Mouse (Mus musculus) urinary bladder, postnatal 10 days (tissue): ENCODE measurements around the gene Grik3.

ENCODE experiments used
- DNase-seq: peaks from one replicate; pipeline ENCODE4 v3.0.0; 2022; ENCODE audit warnings: low spot score

Gene Grik3

DNA sequence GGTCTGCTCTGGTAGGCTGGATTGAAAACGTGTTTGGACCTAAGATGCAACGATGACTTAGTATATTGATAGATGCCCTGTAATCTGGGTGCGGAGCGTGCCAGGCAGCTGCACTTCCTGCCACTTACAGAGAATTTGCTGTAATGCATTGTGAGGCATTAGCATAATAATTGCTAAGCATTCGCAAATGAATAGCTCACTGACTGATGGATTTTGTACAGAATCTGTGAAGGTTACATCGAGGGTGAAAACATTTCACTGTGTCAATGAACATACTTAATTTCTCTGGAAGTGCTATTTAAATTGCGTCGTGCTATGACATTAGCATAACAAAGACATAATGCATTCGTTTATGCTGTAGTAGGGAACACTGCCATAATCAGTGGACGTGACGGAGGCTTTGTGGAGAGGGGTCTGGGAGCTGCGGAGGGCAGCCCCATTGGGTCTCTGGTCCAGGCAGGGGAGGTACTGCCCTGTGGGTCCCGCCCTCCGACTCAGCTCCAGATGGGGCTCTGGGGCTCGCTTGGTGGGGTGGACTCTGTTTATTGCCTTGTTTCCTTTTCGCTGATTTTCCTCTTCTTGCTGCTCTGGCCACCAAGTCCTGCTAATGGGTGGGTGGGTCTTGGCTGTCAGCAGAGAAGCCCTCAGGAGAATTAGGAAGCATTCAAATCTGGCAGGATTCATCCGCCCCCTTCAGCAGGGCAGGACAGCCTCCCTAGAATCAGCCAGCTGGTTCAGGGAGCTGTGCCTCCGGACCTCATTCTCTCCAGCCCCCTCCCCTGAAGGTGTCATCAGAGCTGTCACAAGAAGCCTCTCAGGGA lies 54.7 kb downstream of the Grik3 start:
- DNase-seq, result no peak

- no peak for DNase-seq
These were observed 55.3 kb downstream of the Grik3 start for GRCm38 (mm10) chr4:125545768-125546220.

DNA sequence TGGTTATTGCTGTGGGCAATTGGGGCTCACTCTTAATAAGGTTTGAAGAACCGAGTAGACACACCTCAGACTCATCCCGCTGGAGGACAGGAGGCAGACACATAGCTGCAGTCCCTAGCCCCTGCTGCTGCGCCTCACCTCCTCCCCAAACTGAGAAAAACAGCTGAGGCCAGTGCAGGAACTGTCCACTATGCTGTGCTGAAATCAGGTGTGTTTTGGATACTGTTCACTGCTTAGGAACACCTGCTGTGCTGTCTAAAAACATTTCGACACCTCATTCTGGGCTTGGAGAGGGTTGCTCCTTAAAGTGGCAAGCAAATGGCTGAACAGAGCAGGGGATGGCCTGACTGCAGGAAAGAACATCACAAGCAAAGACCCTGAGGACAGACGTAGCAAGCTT lies 57.7 kb downstream of the Grik3 start:
- DNase-seq, result no peak

GRCm38 (mm10) chr4:125553754-125554153 lies 63.3 kb downstream of the Grik3 start:
- DNase-seq, result no peak

- no peak for DNase-seq
These were observed 66.2 kb downstream of the Grik3 start for GRCm38 (mm10) chr4:125556405-125557308.

DNA sequence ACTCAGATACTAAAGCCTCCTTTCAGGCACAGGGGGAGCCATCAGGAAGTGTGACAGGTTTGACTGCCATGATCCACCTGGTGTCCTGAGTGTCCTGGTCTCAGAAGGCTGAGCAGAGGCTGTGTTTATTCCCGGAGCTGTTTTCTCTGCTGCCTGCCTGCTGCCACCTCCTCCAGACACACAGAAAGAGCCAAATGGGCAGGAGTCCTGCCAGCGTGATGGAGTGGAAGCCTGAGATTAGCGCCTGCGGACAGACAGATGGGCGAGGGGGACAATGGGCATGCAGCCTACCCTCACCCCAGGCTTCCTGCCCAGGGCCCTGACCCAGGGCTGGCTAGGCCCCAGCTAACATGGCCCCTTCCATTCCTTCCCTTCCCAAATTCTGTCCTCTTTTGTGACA lies 69.1 kb downstream of the Grik3 start:
- DNase-seq, result no peak

- DNase-seq, result no peak
These were observed 70.3 kb downstream of the Grik3 start for GRCm38 (mm10) chr4:125560806-125561205.

DNA sequence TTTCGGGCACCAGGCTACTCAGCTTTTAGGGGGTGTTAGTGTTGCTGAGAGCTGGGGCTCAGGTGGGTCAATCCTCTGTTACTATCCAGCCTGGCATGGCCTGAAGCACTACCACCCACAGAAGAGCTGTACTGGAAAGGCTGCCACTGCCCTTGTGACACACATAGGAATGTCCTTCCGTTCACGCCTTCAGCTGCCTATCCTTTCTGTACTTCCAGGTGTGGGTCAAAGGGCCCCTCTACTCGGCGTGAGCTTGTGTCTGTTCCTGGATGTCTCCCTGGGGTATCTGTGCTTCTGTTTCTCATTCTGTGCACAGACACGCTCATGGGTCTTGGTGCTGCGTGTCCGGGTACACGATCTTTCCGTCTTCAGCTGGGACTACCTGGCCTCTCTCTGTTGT lies 73.1 kb downstream of the Grik3 start:
- no peak for DNase-seq

GRCm38 (mm10) chr4:125564008-125564710 lies 73.7 kb downstream of the Grik3 start:
- no peak for DNase-seq

DNA sequence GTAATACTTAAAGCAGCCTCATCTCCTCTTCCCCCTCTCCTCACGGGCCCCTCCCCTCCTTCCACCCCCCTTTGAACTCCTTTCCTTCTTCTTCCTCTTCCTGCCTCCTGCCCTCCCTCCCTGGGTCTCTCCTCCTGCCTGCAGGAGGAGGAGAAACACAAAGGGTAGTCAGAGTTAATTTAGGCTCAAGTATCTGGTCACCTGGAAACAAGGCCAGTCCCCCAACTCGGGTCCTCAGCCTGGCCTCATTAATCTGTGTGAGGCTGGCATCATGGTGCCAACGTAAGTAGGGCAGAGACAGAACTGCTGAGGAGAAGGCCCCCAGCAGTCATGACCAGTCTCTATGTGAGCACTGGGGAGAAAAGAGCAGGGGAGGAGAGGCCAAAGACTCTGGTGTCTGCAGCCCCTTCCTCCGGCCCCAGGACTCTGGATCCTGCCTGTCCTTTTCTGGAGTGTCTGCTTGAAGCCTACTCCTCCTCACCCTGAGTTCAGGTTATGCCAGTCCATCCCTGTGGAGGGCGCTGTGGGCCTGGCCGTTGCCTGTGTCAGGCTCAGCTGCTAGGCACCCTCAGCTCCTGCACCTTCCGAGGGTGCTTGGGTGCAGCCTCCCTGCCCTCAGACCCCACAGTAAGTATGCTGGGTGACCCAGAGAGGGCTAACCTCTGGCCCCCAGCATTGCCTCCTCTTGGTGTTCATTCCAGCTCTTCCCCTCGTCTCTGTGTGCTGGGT lies 75.4 kb downstream of the Grik3 start:
- no peak for DNase-seq

- DNase-seq, result no peak
These were observed 77.7 kb downstream of the Grik3 start for GRCm38 (mm10) chr4:125568210-125568609.

- DNase-seq, result no peak
These were observed 81.3 kb downstream of the Grik3 start for GRCm38 (mm10) chr4:125571651-125572311.

DNA sequence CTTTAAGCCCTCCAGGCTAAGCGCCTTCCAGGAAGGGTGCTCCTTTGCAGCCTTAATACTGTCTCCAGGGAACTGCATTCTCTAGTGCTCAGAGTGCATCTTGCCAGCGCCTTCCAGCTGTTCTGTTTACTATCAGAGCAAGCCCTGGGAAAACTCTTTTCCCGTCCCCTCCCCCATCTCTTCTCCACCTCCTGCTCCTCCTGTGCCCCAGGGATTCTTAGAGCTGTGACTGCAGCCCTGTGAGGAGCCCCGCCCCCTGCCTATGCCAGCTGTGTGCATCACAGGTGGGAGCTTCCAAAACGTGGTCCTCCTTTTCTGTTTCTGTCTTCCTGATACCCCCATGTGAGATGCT lies 81.8 kb downstream of the Grik3 start:
- no peak for DNase-seq

DNA sequence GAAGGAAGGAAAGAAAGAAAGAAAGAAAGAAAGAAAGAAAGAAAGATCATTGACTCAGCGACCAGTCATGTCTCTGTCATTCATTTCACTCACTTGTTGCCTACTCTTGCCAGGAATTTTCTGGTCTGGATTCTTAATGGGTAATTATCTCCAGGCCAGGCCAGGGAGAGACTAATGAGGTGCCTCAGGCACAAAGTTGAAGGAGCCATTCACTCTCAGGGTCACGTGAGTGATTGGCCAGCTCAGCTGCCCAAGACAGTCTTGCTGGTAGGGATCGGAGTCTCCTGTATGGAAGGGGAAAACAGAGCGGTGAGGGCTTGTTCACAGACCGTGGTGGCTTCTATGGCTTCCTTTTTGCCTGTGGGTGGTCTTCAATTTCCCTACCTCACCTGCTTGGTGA lies 82.5 kb downstream of the Grik3 start:
- DNase-seq, result no peak

- DNase-seq, result no peak
These were observed 83.6 kb downstream of the Grik3 start for GRCm38 (mm10) chr4:125573951-125574675.

- DNase-seq, result no peak
These were observed 89.8 kb downstream of the Grik3 start for GRCm38 (mm10) chr4:125580336-125580735.

DNA sequence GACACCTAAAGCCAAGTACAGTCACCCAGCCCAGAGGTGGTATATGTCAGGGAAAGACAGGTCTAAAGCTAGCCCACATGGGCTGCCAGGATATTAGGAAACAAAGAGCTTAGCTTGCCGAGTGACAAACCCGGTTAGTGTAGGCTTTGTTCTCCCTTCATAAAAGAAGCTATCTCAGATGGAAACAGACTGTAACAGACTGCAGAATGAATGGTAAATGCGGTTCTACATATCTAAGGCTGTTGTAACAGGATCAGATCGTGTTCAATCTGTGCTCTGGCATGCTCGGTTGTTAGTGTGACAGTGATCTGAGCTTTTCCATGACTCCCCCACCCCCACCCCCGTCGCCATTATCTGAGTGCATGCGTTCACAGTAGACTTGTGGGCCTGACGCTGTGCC lies 92.8 kb downstream of the Grik3 start:
- no peak for DNase-seq

DNA sequence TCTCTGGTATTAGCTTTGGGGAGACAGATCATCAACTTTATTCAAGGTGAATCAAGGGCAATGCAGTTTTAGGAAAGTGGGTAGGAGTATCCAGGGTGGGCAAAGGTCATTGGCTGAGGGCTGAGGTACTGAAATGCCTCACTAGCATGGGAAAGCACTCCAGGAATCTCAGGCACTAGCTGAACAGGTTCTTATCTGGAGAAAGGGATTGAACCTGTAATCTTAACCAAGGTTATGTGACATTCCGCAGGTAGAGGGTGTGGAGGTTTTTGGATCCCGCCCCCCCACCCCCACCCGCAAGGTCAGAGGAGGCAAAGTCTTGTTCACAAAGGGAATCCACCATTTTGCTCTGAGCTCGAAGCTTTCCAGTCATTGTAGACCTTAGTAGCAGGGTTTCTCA lies 93.4 kb downstream of the Grik3 start:
- no peak for DNase-seq

GRCm38 (mm10) chr4:125584676-125585075 lies 94.2 kb downstream of the Grik3 start:
- no peak for DNase-seq

GRCm38 (mm10) chr4:125587577-125587976 lies 97.1 kb downstream of the Grik3 start:
- DNase-seq, result no peak
